Mouse (Mus musculus) CD4-positive naive resting alpha-beta T cell, adult 76 days (primary cell): ENCODE data around the gene Spef2. TPM values are rescaled to one million over a fixed set of nuclear protein-coding genes. Genes with fewer than 3 reads are reported as not detected.

Source experiments
- total RNA-seq: library from RNA; stranded (reverse); gene quantifications from one replicate; pipeline ENCODE4 v1.2.4, GENCODE M21; 2023

The Spef2 gene
- 3.3 TPM for total RNA-seq

GRCm38 (mm10) chr15:9748359-9749102 lies at the start of gene Spef2:
Gene Spef2 (minus strand): TSS chr15:9748868.

GRCm38 (mm10) chr15:9530076-9530475 lies 218.6 kb downstream of the Spef2 start, which contains the start of gene Il7r:
Gene Il7r (minus strand): TSS chr15:9530176.

Other genes with a start within 250 kb of the Spef2 start
- gene Il7r, start 218.7 kb downstream of the Spef2 start, total RNA-seq, result 283 TPM